Mouse (Mus musculus) embryo, embryonic 11.5 days (tissue): ENCODE results near the gene Mogat1.
A peak's percentile ranks its signal among the peaks of the same experiment; 100 is the strongest.
"Not testable (repeated sequence)": the region's sequence is repeated elsewhere in the genome, so short reads cannot be mapped to it uniquely, and the experiment has no call there.

Source experiments
- DNase-seq: peaks from one replicate; pipeline ENCODE4 v3.0.0-alpha.2; 2012; ENCODE audit warnings: low read depth, low spot score

Gene Mogat1

GRCm38 (mm10) chr1:78510862-78511261, at the start of gene Mogat1:
Gene Mogat1 (plus strand): TSS chr1:78510991.
- no peak for DNase-seq

- DNase-seq = no peak
These were observed 38.4 kb upstream of the Mogat1 start for GRCm38 (mm10) chr1:78472441-78472840.

GRCm38 (mm10) chr1:78483430-78483829, 27.4 kb upstream of the Mogat1 start:
- no peak for DNase-seq

- no peak for DNase-seq
These were observed 26.4 kb upstream of the Mogat1 start for GRCm38 (mm10) chr1:78484361-78484760.

GRCm38 (mm10) chr1:78488427-78488751, 22.4 kb upstream of the Mogat1 start:
- DNase-seq = no peak

GRCm38 (mm10) chr1:78488752-78489492, 21.9 kb upstream of the Mogat1 start, which contains the start of gene Farsb:
Gene Farsb (minus strand): TSS chr1:78488897.
- DNase-seq = peak; percentile 86

GRCm38 (mm10) chr1:78490143-78490542, 20.6 kb upstream of the Mogat1 start:
- no peak for DNase-seq

GRCm38 (mm10) chr1:78501036-78501435, 9.8 kb upstream of the Mogat1 start:
- DNase-seq = no peak

- DNase-seq = not testable (repeated sequence)
These were observed 8.9 kb upstream of the Mogat1 start for GRCm38 (mm10) chr1:78501856-78502255.

- DNase-seq = no peak
These were observed 8.3 kb upstream of the Mogat1 start for GRCm38 (mm10) chr1:78502527-78502926.

- DNase-seq = no peak
These were observed 3.7 kb upstream of the Mogat1 start for GRCm38 (mm10) chr1:78507137-78507536.

GRCm38 (mm10) chr1:78511621-78512160, 900 bp downstream of the Mogat1 start, which contains the start of gene BC035947:
Gene BC035947 (minus strand): TSS chr1:78512158.
- no peak for DNase-seq

- DNase-seq = no peak
These were observed 2.0 kb downstream of the Mogat1 start for GRCm38 (mm10) chr1:78512756-78513155.

GRCm38 (mm10) chr1:78518907-78519306, 8.1 kb downstream of the Mogat1 start:
- DNase-seq = no peak

- no peak for DNase-seq
These were observed 14.5 kb downstream of the Mogat1 start for GRCm38 (mm10) chr1:78525189-78525886.

- no peak for DNase-seq
These were observed 17.6 kb downstream of the Mogat1 start for GRCm38 (mm10) chr1:78528356-78528755.

- no peak for DNase-seq
These were observed 18.2 kb downstream of the Mogat1 start for GRCm38 (mm10) chr1:78529011-78529410.

GRCm38 (mm10) chr1:78530500-78531215, 19.9 kb downstream of the Mogat1 start:
- no peak for DNase-seq

- DNase-seq = no peak
These were observed 21.5 kb downstream of the Mogat1 start for GRCm38 (mm10) chr1:78532184-78532800.

GRCm38 (mm10) chr1:78534428-78535150, 23.8 kb downstream of the Mogat1 start:
- DNase-seq = no peak
